Mouse (Mus musculus) heart, postnatal 14 days (tissue): ENCODE results near the gene St6galnac6. TPM values are rescaled to one million over a fixed set of nuclear protein-coding genes. Genes with fewer than 3 reads are reported as not detected.

ENCODE experiments used
- DNase-seq, 2 experiments: peaks; one replicate each; pipeline ENCODE4 v3.0.0; 2021 to 2022
- intact Hi-C: fragments of 180-260 bp; cut with DNase I; formaldehyde crosslinking; loops from one replicate; pipeline ENCODE4 v1.15.1; 2025
- total RNA-seq, 2 experiments: library from RNA; stranded (reverse); gene quantifications; 2 replicates each; pipeline ENCODE4 v1.2.3; 2021

St6galnac6 gene
- total RNA-seq, 2 experiments from 2014 or later = 97.9 to 104 TPM

- intact Hi-C loops = loop anchor here (1.0 to 5.0 kb wide), 2 partner anchors 57 to 115 kb away; no protein-coding TSS in a partner anchor
- DNase-seq = peak; percentile 83 to 90
Measured at GRCm38 (mm10) chr2:32631737-32632394, 32.4 kb downstream of the St6galnac6 start.

GRCm38 (mm10) chr2:32633660-32634059 is 34.2 kb downstream of the St6galnac6 start:
- peak in 1 of 2 experiments; percentile 65 for DNase-seq
- intact Hi-C loops = loop anchor here (5.0 kb wide), 1 partner anchor 114 kb away; no protein-coding TSS in a partner anchor

GRCm38 (mm10) chr2:32634277-32635105 is 35.0 kb downstream of the St6galnac6 start:
- DNase-seq = no peak
- intact Hi-C loops = loop anchor here (5.0 kb wide), 1 partner anchor 113 kb away; no protein-coding TSS in a partner anchor

GRCm38 (mm10) chr2:32636617-32637016 is 37.1 kb downstream of the St6galnac6 start:
- no peak for DNase-seq
- intact Hi-C loops = no loop called here

GRCm38 (mm10) chr2:32637778-32638281 is 38.3 kb downstream of the St6galnac6 start:
- intact Hi-C loops = no loop called here
- DNase-seq = peak; percentile 71 to 77

GRCm38 (mm10) chr2:32639632-32640031 is 40.1 kb downstream of the St6galnac6 start:
- no peak for DNase-seq
- intact Hi-C loops = no loop called here

- DNase-seq = no peak
- intact Hi-C loops = no loop called here
Measured at GRCm38 (mm10) chr2:32640550-32641051, 41.1 kb downstream of the St6galnac6 start.

GRCm38 (mm10) chr2:32641810-32642209 is 42.3 kb downstream of the St6galnac6 start:
- intact Hi-C loops = no loop called here
- DNase-seq = no peak

- intact Hi-C loops = no loop called here
- peak; percentile 68 to 75 for DNase-seq
Measured at GRCm38 (mm10) chr2:32642813-32643212, 43.3 kb downstream of the St6galnac6 start.

GRCm38 (mm10) chr2:32644083-32644482 is 44.6 kb downstream of the St6galnac6 start:
- intact Hi-C loops = no loop called here
- DNase-seq = no peak

- intact Hi-C loops = no loop called here
- DNase-seq = no peak
Measured at GRCm38 (mm10) chr2:32644799-32645475, 45.4 kb downstream of the St6galnac6 start.

GRCm38 (mm10) chr2:32645647-32646046 is 46.1 kb downstream of the St6galnac6 start:
- intact Hi-C loops = no loop called here
- DNase-seq = no peak

GRCm38 (mm10) chr2:32646379-32647056 is 47.0 kb downstream of the St6galnac6 start, which contains the start of gene Eng:
Eng (plus strand) TSS chr2:32646595.
- DNase-seq = peak; percentile 85 to 88
- intact Hi-C loops = no loop called here

GRCm38 (mm10) chr2:32647366-32647765 is 47.9 kb downstream of the St6galnac6 start:
- DNase-seq = no peak
- intact Hi-C loops = no loop called here

- no peak for DNase-seq
- intact Hi-C loops = no loop called here
Measured at GRCm38 (mm10) chr2:32653764-32654163, 54.3 kb downstream of the St6galnac6 start.

GRCm38 (mm10) chr2:32654743-32655393 is 55.4 kb downstream of the St6galnac6 start:
- DNase-seq = no peak
- intact Hi-C loops = no loop called here

GRCm38 (mm10) chr2:32655394-32655744 is 55.9 kb downstream of the St6galnac6 start:
- intact Hi-C loops = no loop called here
- no peak for DNase-seq

GRCm38 (mm10) chr2:32655826-32656225 is 56.3 kb downstream of the St6galnac6 start:
- intact Hi-C loops = no loop called here
- DNase-seq = peak; percentile 75

- intact Hi-C loops = no loop called here
Measured at GRCm38 (mm10) chr2:32658873-32659272, 59.4 kb downstream of the St6galnac6 start.

More at GRCm38 (mm10) chr2:32658873-32659272, 59.4 kb downstream of the St6galnac6 start:
- no peak for DNase-seq
